Mouse (Mus musculus): Measurements from ENCODE around the gene Nkx2-3. TPM values are rescaled to one million over a fixed set of nuclear protein-coding genes. Genes with fewer than 3 reads are reported as not detected.

The Nkx2-3 gene
- polyA plus RNA-seq (2012; rRNA removed) = 1.1 and 1.7 TPM in 2 replicates

GRCm38 (mm10) chr19:43612051-43612450, at the start of gene Nkx2-3:
Nkx2-3 (plus strand) TSS chr19:43612325.

Other genes with a start within 250 kb of the Nkx2-3 start
- gene Hpse2, start 224.0 kb upstream of the Nkx2-3 start, polyA plus RNA-seq (2012; rRNA removed) = 0.29 and 0.42 TPM in 2 replicates
- gene Cnnm1, start 171.9 kb upstream of the Nkx2-3 start, polyA plus RNA-seq (2012; rRNA removed) = 0.09 and 0.28 TPM in 2 replicates
- gene Got1, start 87.7 kb upstream of the Nkx2-3 start, polyA plus RNA-seq (2012; rRNA removed) = 25.9 and 31.1 TPM in 2 replicates
- gene Slc25a28, start 62.6 kb downstream of the Nkx2-3 start, polyA plus RNA-seq (2012; rRNA removed) = 27.3 and 32.5 TPM in 2 replicates
- gene Entpd7, start 77.3 kb downstream of the Nkx2-3 start, polyA plus RNA-seq (2012; rRNA removed) = 2.4 and 2.5 TPM in 2 replicates
- 1.2 and 1.6 TPM in 2 replicates for gene Cutc, start 140.7 kb downstream of the Nkx2-3 start, polyA plus RNA-seq (2012; rRNA removed)
- 5.1 and 5.2 TPM in 2 replicates for gene Cox15, start 140.7 kb downstream of the Nkx2-3 start, polyA plus RNA-seq (2012; rRNA removed)
- gene Abcc2, start 169.9 kb downstream of the Nkx2-3 start, polyA plus RNA-seq (2012; rRNA removed) = 0.02 and 0.18 TPM in 2 replicates

Data from stomach, adult 2 months (tissue).